In genomic region chr10:84576029-84576394, GRCm38 (mm10) we compare ENCODE assay signal across 8 mouse cellular contexts. TPM values are rescaled to one million over a fixed set of nuclear protein-coding genes. Genes with fewer than 3 reads are reported as not detected.
A peak's percentile ranks its signal among the peaks of the same experiment; 100 is the strongest.
DNase-seq lines count a peak whose midpoint lies in the region; ATAC-seq lines count a peak whose summit lies in the region.

No protein-coding gene starts in this region.

- no peaks in the 10 kb centered on the region for H3K27me3 ChIP-seq in splenic B cell, adult 2 months (ENCODE audit: control insufficient read depth, insufficient read depth, low read length, poor library complexity, severe bottlenecking)

- intact Hi-C loops in left cerebral cortex, postnatal 25 days (cut with DNase I), result loop anchor here (5.0 kb wide), 2 partner anchors 44 to 59 kb away; partner anchors contain the start of gene Ckap4

- ATAC-seq in frontal cortex, adult (ENCODE audit: low TSS enrichment), result peak; percentile 67
- peak; percentile 65 for ATAC-seq in CD4-positive, CD25-positive, alpha-beta regulatory T cell, adult 4 months
- ATAC-seq in erythroid progenitor cell, adult 5-6 weeks (replicated peaks; ENCODE audit: low FRiP score, poor library complexity, severe bottlenecking), result peak; percentile 81

- DNase-seq in frontal cortex, adult 2 months (ENCODE audit: extremely low spot score in 1 of 2, low spot score in 1 of 2), result no peak
- peak; percentile 89 for DNase-seq in liver
- peak; percentile 90 for DNase-seq in splenic B cell, adult 2 months (ENCODE audit: low read depth, low spot score)
- no peak for DNase-seq in layer of hippocampus, adult 8-10 months (ENCODE audit: low spot score in 2 of 2)
- DNase-seq in left cerebral cortex, postnatal 25 days (ENCODE audit: low spot score in 2 of 2), result no peak

- H3K36me3 ChIP-seq in splenic B cell, adult 2 months (ENCODE audit: control insufficient read depth, insufficient read depth, low read length, poor library complexity, severe bottlenecking), result no peaks in the 10 kb centered on the region

RNA-seq across cellular contexts. Expression of gene Tcp11l2, which starts 0.4 kb away (rescaled TPM):
- 39.3 and 40.2 TPM in 2 replicates for polyA plus RNA-seq in frontal cortex, adult 2 months (2012; rRNA removed)
- polyA plus RNA-seq in CD4-positive, CD25-positive, alpha-beta regulatory T cell, adult 4 months (2017; shearing (Covaris generic)), result 100 to 1,000 TPM; 235 to 261 TPM
- 31.4 and 42.8 TPM in 2 replicates for total RNA-seq in erythroid progenitor cell, adult 5-6 weeks (2015; ENCODE audit: low replicate concordance)
- 11.3 and 25.4 TPM in 2 replicates for total RNA-seq in erythroid progenitor cell, adult 5-6 weeks (2017; ENCODE audit: low replicate concordance)
- total RNA-seq in layer of hippocampus, adult 8-10 months (2022), result 10 to 100 TPM; 22.0 to 31.3 (median 26.9) TPM
- 10 to 100 TPM; 20.7 to 24.2 TPM for total RNA-seq in left cerebral cortex, postnatal 25 days (2021)

RNA-seq across cellular contexts. Expression of gene Ckap4, which starts 42.1 kb away (rescaled TPM):
- 14.2 and 15.8 TPM in 2 replicates for polyA plus RNA-seq in frontal cortex, adult 2 months (2012; rRNA removed)
- under 1 TPM; 0.20 to 0.23 TPM for polyA plus RNA-seq in CD4-positive, CD25-positive, alpha-beta regulatory T cell, adult 4 months (2017; shearing (Covaris generic))
- total RNA-seq in erythroid progenitor cell, adult 5-6 weeks (2015; ENCODE audit: low replicate concordance), result 17.7 and 20.5 TPM in 2 replicates
- total RNA-seq in erythroid progenitor cell, adult 5-6 weeks (2017; ENCODE audit: low replicate concordance), result 13.2 and 14.5 TPM in 2 replicates
- total RNA-seq in layer of hippocampus, adult 8-10 months (2022), result 10 to 100 TPM; 18.8 to 20.8 (median 19.8) TPM
- 10 to 100 TPM; 22.8 to 25.2 TPM for total RNA-seq in left cerebral cortex, postnatal 25 days (2021)

RNA-seq across cellular contexts. Expression of gene Polr3b, which starts 46.1 kb away (rescaled TPM):
- polyA plus RNA-seq in frontal cortex, adult 2 months (2012; rRNA removed), result 8.1 and 8.3 TPM in 2 replicates
- polyA plus RNA-seq in CD4-positive, CD25-positive, alpha-beta regulatory T cell, adult 4 months (2017; shearing (Covaris generic)), result 10 to 100 TPM; 21.8 to 28.6 TPM
- 19.3 and 33.9 TPM in 2 replicates for total RNA-seq in erythroid progenitor cell, adult 5-6 weeks (2015; ENCODE audit: low replicate concordance)
- total RNA-seq in erythroid progenitor cell, adult 5-6 weeks (2017; ENCODE audit: low replicate concordance), result 28.9 and 75.6 TPM in 2 replicates
- 10 to 100 TPM; 14.6 to 17.5 (median 15.9) TPM for total RNA-seq in layer of hippocampus, adult 8-10 months (2022)
- total RNA-seq in left cerebral cortex, postnatal 25 days (2021), result 10 to 100 TPM; 13.0 to 14.2 TPM

Comparison
In these comparisons a context has a peak if more than half of its experiments do, and no peak if none do; other contexts are left out.
1. DNase-seq: peak in liver (single experiment) and splenic B cell, adult 2 months (single experiment); none in frontal cortex, adult 2 months (0 of 2), layer of hippocampus, adult 8-10 months (0 of 2) and left cerebral cortex, postnatal 25 days (0 of 2).
2. Peak in every context shown above with its lines, with median percentiles within 50 percentile points of each other: ATAC-seq.